Mouse (Mus musculus) heart, adult 2 months (tissue): ENCODE measurements around the gene Phf21b.

ENCODE experiments used
- CTCF ChIP-seq: fragments of 200-600 bp; IDR thresholded peaks from 2 replicates; pipeline ENCODE4 v1.8.1; 2022; ENCODE audit warnings: antibody characterized with exemption, mild to moderate bottlenecking, moderate library complexity
- EP300 ChIP-seq: fragments of 200-500 bp; IDR thresholded peaks from 2 replicates; pipeline ENCODE4 v1.6.1; 2011; ENCODE audit warnings: low read depth, low read length, control low read depth; ENCODE audit not compliant: insufficient read depth
- POLR2A ChIP-seq: fragments of 200-500 bp; IDR thresholded peaks from 2 replicates; pipeline ENCODE4 v1.6.1; 2011; ENCODE audit warnings: mild to moderate bottlenecking, low read depth, low read length, control low read depth; ENCODE audit not compliant: insufficient read depth

- TF ChIP-seq CTCF (no peak), POLR2A (no peak), EP300 (no peak)
Measured at GRCm38 (mm10) chr15:84756426-84756825, 99.4 kb downstream of the Phf21b start.
